Mouse (Mus musculus) frontal cortex, adult (tissue): ENCODE measurements around the gene Olfr518.

ENCODE experiments used
- ATAC-seq: cut with Nextera tagmentation; 2 replicates; pipeline ENCODE4 v1.9.2; 2017; ENCODE audit warnings: mild to moderate bottlenecking, moderate library complexity, mixed read lengths; ENCODE audit not compliant: low TSS enrichment

Olfr518 gene

GRCm38 (mm10) chr7:108884906-108885305 is at the start of gene Olfr518:
TSS of gene Olfr518 (minus strand) at chr7:108885006.
- ATAC-seq, result no peak

GRCm38 (mm10) chr7:108933794-108934731 is 49.3 kb upstream of the Olfr518 start, which contains the start of gene Eif3f:
TSS of gene Eif3f (plus strand) at chr7:108934417.
- peak; percentile 98 for ATAC-seq

GRCm38 (mm10) chr7:108929726-108930393 is 45.1 kb upstream of the Olfr518 start, which contains the start of gene Nlrp10:
TSS of gene Nlrp10 (minus strand) at chr7:108930178.
- no peak for ATAC-seq

DNA sequence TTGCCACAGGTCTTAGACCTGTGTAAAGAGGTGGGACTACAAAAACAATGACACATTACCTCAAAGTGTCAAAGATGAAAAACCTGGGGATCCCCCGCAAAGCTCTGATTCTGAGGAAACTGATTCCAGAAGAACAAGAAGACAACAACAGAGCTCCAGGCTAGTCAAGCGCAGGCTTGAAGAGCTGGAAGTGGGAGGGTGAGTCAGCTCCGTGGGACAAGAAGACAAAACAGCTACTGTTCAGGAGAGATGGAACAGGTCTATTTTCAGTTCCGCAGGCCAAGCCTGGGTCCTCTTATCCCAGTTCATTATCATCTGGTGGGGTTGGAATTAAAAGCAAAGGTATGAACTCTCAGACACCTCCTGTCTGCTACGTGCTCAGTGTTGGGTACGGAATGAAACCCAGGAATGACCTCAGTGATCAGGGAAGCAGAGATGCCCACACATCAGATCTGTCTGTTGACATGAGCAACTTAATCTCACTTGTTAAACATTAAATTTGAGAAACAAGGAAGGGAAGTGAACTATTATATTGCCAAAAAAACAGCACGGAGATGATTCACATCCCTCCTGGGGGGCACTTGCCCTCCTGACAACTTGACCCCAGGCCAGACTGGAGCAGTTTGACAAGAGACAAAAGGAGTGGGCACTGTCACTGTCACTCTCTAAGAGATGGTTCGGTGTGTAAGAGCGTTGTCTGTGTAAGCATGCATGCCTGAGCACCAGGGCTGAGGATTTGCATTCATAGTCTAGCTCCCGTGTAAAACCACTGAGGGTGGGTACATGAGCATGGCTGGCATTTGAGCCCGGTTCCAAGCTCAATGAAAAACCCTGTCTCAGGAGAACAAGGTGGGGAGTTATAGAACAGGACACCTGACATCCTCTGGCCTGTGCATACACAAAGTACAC is 43.7 kb upstream of the Olfr518 start:
- peak; percentile 87 for ATAC-seq

DNA sequence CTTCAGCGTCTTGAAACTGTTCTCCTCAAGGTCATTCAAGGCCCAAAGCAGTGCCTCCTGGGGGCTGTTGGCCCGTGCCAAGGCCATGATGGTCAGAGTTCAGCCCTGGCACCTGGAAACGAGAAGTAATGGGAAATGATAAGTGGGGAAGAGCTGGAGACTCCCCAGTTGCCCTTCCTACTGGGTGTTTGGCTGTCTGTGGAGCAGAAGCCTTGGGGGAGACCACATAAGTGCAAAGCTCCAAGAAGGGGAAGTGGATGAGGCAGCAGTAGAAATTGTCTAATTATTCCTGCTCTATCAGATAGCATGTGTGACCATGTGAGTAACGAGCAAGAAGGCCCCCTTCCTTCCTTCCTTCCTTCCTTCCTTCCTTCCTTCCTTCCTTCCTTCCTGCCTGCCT is 42.2 kb upstream of the Olfr518 start:
- ATAC-seq, result no peak

DNA sequence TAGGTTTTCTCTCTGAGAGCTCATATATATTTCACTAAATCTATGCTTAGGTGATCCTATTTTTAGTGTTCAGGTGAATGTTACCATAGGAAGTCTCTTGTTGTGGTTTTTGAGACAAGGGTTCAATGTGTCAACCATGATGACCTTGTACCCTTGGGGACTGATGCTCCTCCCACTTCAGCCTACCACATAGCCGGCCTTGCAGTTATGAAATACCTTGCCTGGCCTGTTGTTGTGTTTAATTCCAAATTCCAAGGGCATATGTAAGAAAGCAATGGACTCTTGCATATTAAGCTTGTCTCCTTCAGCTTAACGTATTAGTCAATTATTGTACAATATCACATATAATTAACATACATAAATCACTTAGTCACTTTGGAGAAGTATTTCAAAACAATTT is 19.2 kb upstream of the Olfr518 start:
- ATAC-seq, result no peak

- no peak for ATAC-seq
Measured at GRCm38 (mm10) chr7:108894320-108894719, 9.5 kb upstream of the Olfr518 start, which contains the start of gene Olfr519. TSS of gene Olfr519 (minus strand) at chr7:108894420.

DNA sequence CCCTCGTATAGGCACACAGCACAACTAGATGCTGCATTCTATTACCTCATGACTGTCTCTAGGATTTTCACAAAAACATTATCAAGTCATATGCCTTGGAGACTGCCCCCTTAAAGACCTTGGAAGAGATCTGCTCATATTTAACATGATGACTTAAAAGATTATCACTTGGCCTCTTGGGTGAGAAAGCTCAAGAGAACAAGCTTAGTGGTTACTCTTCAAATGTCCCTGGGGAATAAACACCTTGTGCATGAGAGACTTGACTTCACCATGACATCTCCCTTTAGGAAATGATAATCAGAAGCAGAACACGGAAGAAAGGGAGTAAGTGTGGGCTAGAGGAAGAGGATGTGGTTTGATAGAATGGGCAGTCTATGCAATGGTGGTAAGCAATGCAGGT is 12.5 kb downstream of the Olfr518 start, which contains the start of gene Olfr517:
TSS of gene Olfr517 (minus strand) at position 101 of the 400 bp plus-strand sequence.
- no peak for ATAC-seq

DNA sequence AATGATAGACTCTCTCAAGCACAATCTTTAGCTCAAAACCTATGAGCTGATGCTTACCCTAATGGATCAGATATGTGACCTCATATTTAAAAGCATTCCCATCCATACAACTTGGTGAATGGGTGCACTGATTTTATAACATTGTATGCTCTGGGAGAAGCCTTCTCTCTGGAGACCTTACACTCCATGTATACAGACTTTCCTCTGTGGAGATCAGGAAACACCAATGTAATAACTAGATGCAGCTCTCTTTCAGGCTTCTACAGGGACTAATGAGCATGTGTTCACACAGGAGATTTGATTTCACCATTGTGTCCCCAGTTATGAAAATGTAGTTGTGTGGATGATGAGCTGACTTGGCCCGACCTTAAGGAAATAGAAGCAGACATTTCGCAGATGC is 34.4 kb downstream of the Olfr518 start, which contains the start of gene Olfr516:
TSS of gene Olfr516 (minus strand) at position 101 of the 400 bp plus-strand sequence.
- no peak for ATAC-seq
